Mouse (Mus musculus) c-Kit-positive CD71-negative TER-119-negative erythroid progenitor cells, embryonic 14.5 days (primary cell): ENCODE data around the gene Inafm1.
A peak's percentile ranks its signal among the peaks of the same experiment; 100 is the strongest.
"Not testable (repeated sequence)": the region's sequence is repeated elsewhere in the genome, so short reads cannot be mapped to it uniquely, and the experiment has no call there.

Source experiments
- DNase-seq: peaks from one replicate; pipeline ENCODE4 v3.0.0-alpha.2; 2013; ENCODE audit warnings: low read depth

The Inafm1 gene

GRCm38 (mm10) chr7:16263015-16263787 is 10.2 kb downstream of the Inafm1 start:
- peak; percentile 92 for DNase-seq

- DNase-seq = no peak
Observed at GRCm38 (mm10) chr7:16261097-16261496, 12.3 kb downstream of the Inafm1 start.

GRCm38 (mm10) chr7:16259110-16259590 is 14.3 kb downstream of the Inafm1 start, which contains the start of gene C5ar1:
Gene C5ar1 (minus strand): TSS chr7:16259540.
- no peak for DNase-seq

- no peak for DNase-seq
Observed at GRCm38 (mm10) chr7:16257830-16258229, 15.6 kb downstream of the Inafm1 start.

- DNase-seq = not testable (repeated sequence)
Observed at GRCm38 (mm10) chr7:16255963-16256362, 17.5 kb downstream of the Inafm1 start.

- DNase-seq = no peak
Observed at GRCm38 (mm10) chr7:16254195-16254594, 19.2 kb downstream of the Inafm1 start.

- no peak for DNase-seq
Observed at GRCm38 (mm10) chr7:16250687-16251086, 22.7 kb downstream of the Inafm1 start.

GRCm38 (mm10) chr7:16245958-16246357 is 27.5 kb downstream of the Inafm1 start:
- DNase-seq = no peak

GRCm38 (mm10) chr7:16244067-16244466 is 29.4 kb downstream of the Inafm1 start, which contains the start of gene C5ar2:
Gene C5ar2 (minus strand): TSS chr7:16244154.
- no peak for DNase-seq

GRCm38 (mm10) chr7:16242198-16242597 is 31.2 kb downstream of the Inafm1 start:
- DNase-seq = no peak

- DNase-seq = no peak
Observed at GRCm38 (mm10) chr7:16241787-16242186, 31.6 kb downstream of the Inafm1 start.

GRCm38 (mm10) chr7:16240978-16241303 is 32.5 kb downstream of the Inafm1 start:
- no peak for DNase-seq

GRCm38 (mm10) chr7:16240281-16240977 is 33.0 kb downstream of the Inafm1 start:
- no peak for DNase-seq

- DNase-seq = no peak
Observed at GRCm38 (mm10) chr7:16239554-16239997, 33.8 kb downstream of the Inafm1 start.

- no peak for DNase-seq
Observed at GRCm38 (mm10) chr7:16229869-16230268, 43.5 kb downstream of the Inafm1 start.
